Mouse (Mus musculus): ENCODE results near the gene Trim62. TPM values are rescaled to one million over a fixed set of nuclear protein-coding genes. Genes with fewer than 3 reads are reported as not detected.

Trim62 gene
- polyA plus RNA-seq, 1 experiment from 2014 or later = 21.5 TPM

DNA sequence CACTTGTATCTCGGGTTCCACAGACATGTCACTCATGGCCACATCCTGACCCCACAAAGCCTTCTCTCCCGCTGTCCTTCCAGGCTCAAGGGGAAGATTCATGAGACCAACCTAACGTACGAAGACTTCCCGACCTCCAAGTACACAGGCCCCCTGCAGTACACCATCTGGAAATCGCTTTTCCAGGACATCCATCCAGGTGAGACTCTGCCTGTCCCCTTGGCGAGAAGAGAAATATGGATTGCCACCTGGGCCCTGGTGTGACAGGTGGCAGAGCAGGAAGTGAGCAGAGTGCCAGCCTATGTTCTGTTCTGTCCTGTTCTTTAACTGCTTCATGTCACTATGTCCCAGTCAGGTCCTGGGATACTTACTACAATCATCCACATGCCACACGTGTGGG is 19.0 kb downstream of the Trim62 start:
- no peak overlapping the region for H3K4me2 ChIP-seq (replicated peaks)
- no peak for ATAC-seq (ENCODE audit: low FRiP score)
- H3K27ac ChIP-seq = no peak overlapping the region
- WGBS = 89% methylated on average over 8 of the region's 8 CpGs
- peaks cover 65% of the 10 kb centered on the region for H3K4me1 ChIP-seq
- no peaks in the 10 kb centered on the region for H3K27me3 ChIP-seq
- H3K9me3 ChIP-seq (replicated peaks) = no peaks in the 10 kb centered on the region
- H3K36me3 ChIP-seq = peaks cover 15% of the 10 kb centered on the region
- no peak overlapping the region for H3K9ac ChIP-seq
- no peak overlapping the region for H3K4me3 ChIP-seq

DNA sequence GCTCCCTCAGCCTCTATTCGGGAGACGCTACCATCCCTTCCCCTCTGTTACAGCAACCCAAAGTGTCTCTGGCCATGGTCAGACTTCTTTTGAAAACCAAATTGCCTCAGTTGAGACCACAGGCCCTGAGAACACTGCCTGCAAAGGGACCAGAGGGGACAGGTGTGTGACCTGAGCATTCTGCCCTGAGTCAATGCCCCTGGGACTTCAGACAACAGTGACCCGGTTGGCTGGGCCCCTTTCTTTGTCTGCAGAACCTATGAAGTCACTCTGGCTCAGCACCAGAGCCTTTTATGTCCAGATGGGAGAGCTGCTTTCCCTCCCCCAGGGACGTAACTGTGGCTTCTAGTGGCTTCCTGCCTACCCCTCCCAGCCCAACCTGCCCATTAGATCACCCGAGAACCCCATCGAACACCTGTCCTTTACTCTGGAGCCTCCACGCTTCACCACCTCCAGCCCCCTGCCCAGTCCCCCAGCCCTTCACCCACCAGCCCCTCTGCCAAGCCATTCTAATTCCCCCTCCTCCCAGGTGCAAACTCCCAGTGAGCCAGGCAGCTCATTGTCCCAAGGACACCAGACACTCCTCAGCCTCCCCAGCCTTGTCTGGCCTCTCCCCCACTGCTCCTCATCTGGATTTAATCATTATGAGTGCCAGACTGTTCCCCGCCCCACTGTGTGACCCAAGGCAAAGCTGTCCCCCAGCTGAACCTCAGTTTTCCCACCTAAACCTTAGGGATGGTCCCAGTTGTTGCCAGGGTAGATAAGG is 20.8 kb downstream of the Trim62 start:
- peak overlapping the region; percentile 18 for H3K27ac ChIP-seq

DNA sequence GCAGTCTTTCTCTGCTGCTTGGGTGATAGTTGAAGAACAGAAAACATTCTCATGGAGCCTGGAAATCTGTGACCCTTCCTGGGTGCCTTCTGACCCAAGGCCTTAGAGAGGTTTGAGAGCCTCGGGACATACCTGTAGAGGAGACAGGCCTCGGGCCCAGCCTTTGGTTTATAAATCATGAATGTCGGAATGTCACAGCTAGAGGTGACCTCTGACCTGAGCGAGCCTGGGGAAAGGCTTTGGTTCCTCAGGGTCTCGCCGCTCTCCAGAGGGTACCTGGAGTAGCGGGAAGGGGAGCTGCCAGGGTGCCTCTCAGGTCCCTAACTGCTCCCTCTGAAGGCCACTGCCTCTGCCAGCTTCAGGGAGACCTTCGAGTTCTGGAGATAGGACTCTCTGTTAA is 21.9 kb downstream of the Trim62 start:
- H3K36me3 ChIP-seq = peaks cover 28% of the 10 kb centered on the region
- H3K4me3 ChIP-seq = no peak overlapping the region
- H3K27ac ChIP-seq = no peak overlapping the region
- H3K4me2 ChIP-seq (replicated peaks) = no peak overlapping the region
- ATAC-seq (ENCODE audit: low FRiP score) = no peak
- H3K27me3 ChIP-seq = no peaks in the 10 kb centered on the region
- no peak overlapping the region for H3K9ac ChIP-seq
- H3K4me1 ChIP-seq = peaks cover 41% of the 10 kb centered on the region
- 26% methylated on average over 8 of the region's 8 CpGs for WGBS
- no peaks in the 10 kb centered on the region for H3K9me3 ChIP-seq (replicated peaks)

More for the DNA sequence above, 20.8 kb downstream of the Trim62 start:
- no peak overlapping the region for H3K9ac ChIP-seq
- peaks cover 51% of the 10 kb centered on the region for H3K4me1 ChIP-seq
- no peak for ATAC-seq (ENCODE audit: low FRiP score)
- WGBS = 52% methylated on average over 8 of the region's 8 CpGs
- peaks cover 19% of the 10 kb centered on the region for H3K36me3 ChIP-seq
- no peaks in the 10 kb centered on the region for H3K27me3 ChIP-seq
- no peak overlapping the region for H3K4me2 ChIP-seq (replicated peaks)
- H3K9me3 ChIP-seq (replicated peaks) = no peaks in the 10 kb centered on the region
- H3K4me3 ChIP-seq = no peak overlapping the region

DNA sequence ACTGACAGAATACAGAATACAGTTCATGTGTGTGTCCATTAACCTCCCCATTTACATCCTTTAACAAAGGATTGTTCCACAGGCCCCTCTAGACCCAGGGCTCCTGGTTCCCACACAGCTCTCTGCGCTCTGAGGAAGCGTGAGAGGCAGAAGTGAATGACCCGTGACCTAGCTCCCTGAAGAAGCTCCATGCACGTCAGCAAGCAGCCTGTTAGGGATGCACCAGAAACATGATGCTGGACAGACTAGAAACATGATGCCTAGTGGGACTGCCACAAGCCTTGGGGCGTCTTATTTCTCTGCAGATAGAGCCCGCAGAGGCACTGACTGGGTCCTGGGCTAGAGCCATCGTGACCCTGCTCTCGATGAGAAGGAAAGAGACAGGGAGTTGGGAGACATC is 23.4 kb downstream of the Trim62 start:
- H3K4me2 ChIP-seq (replicated peaks) = no peak overlapping the region
- H3K9ac ChIP-seq = no peak overlapping the region
- H3K27me3 ChIP-seq = no peaks in the 10 kb centered on the region
- no peak overlapping the region for H3K4me3 ChIP-seq
- peaks cover 32% of the 10 kb centered on the region for H3K36me3 ChIP-seq
- no peaks in the 10 kb centered on the region for H3K9me3 ChIP-seq (replicated peaks)
- peak overlapping the region; percentile 32 for H3K27ac ChIP-seq
- 42% methylated on average over 8 of the region's 8 CpGs for WGBS
- no peak for ATAC-seq (ENCODE audit: low FRiP score)
- H3K4me1 ChIP-seq = peaks cover 37% of the 10 kb centered on the region

DNA sequence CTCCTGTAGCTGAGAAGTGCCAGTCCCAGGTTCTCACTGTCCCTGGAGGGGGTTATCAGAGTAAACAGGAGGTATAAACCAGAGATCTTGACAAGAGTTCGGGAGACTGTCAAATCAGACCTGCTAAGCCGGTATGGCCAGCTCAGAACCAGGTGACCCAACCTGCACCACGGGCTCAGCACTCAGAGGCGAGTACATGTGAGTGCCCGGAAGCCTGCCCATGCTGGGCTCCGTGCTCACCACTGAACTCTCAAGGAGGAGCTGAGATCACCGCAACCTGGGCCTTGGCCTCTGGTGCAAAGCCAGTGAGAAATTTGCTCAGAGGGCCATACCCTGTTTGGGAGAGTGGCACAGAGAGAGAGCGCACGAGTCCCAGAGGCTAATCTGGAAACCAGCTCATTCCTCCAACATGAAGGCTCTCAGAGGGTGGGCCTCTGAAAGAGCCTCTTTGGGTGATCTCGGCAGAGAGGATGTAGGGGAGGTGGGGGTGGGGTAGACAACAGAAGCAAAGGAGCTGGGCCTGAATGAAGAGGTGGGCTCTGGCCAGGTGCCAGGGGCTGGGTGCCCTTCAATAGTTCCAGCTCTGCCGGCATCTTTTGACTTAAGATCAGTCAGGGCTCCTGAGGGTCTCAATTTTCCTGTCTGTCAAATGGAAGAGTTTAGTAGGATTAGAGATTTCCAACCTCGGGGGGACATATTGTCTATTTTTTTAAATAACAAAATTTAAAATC is 24.0 kb downstream of the Trim62 start:
- no peaks in the 10 kb centered on the region for H3K27me3 ChIP-seq
- ATAC-seq (ENCODE audit: low FRiP score) = no peak
- H3K27ac ChIP-seq = peak overlapping the region; percentile 32
- no peak overlapping the region for H3K4me3 ChIP-seq
- H3K9me3 ChIP-seq (replicated peaks) = no peaks in the 10 kb centered on the region
- H3K9ac ChIP-seq = no peak overlapping the region
- WGBS = 70% methylated on average over 12 of the region's 12 CpGs
- H3K36me3 ChIP-seq = peaks cover 34% of the 10 kb centered on the region
- H3K4me1 ChIP-seq = peaks cover 37% of the 10 kb centered on the region
- no peak overlapping the region for H3K4me2 ChIP-seq (replicated peaks)

DNA sequence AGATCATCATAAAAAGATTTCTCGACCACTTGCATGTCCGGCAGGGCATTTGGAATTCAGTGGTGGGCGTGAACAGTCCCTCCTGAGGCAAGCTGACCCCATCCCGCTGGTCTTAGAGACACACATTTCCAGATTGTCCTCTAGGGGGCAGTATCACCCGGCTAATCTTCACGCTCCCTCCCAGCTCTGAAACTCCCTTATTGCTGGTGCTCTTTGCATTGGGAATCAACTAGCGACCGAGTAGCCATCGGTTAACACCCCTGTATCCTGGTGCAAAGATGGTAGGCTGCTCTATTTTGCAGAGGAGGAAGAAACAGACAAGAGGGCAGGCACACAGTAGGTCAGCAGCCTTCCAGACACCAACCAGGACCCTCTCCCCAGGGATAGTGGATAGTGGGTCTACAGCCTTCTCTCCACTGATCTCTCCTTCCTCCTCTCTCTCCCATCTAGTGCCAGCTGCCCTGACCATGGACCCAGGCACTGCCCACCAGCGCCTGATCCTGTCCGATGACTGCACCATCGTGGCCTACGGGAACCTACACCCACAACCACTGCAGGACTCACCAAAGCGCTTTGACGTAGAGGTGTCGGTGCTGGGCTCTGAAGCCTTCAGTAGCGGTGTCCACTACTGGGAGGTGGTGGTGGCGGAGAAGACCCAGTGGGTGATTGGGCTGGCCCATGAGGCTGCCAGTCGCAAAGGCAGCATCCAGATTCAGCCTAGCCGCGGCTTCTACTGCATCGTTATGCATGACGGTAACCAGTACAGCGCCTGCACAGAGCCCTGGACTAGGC is 25.4 kb downstream of the Trim62 start:
- WGBS = 63% methylated on average over 24 of the region's 24 CpGs
- Histone ChIP-seq H3K27ac (no peak overlapping the region), H3K4me3 (no peak overlapping the region), H3K4me2 (replicated peaks) (no peak overlapping the region), H3K4me1 (peaks cover 33% of the 10 kb centered on the region), H3K27me3 (no peaks in the 10 kb centered on the region), H3K9ac (no peak overlapping the region), H3K36me3 (peaks cover 28% of the 10 kb centered on the region), H3K9me3 (replicated peaks) (no peaks in the 10 kb centered on the region)
- 0 out of 2 replicates have a peak, but pooled peaks have one; percentile 38 for ATAC-seq (ENCODE audit: low FRiP score)

DNA sequence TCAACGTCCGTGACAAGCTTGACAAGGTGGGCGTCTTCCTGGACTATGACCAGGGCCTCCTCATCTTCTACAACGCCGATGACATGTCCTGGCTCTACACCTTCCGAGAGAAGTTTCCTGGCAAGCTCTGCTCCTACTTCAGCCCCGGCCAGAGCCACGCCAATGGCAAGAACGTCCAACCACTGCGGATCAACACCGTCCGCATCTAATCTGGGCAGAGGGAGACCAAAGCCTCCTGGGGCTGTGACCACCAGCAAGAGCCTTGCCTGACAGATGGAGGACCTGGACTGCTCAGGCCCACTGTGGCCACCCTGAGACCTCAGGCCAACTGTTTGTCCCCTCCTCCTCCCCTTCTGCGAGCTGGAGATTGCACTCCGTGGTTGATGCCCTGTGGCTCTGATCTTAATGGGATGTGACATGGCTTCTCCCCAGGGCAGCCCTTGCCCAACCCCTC is 26.0 kb downstream of the Trim62 start:
- Histone ChIP-seq H3K36me3 (peaks cover 28% of the 10 kb centered on the region), H3K27me3 (no peaks in the 10 kb centered on the region), H3K9me3 (replicated peaks) (no peaks in the 10 kb centered on the region), H3K4me1 (peaks cover 27% of the 10 kb centered on the region), H3K4me2 (replicated peaks) (no peak overlapping the region), H3K4me3 (no peak overlapping the region), H3K27ac (no peak overlapping the region), H3K9ac (no peak overlapping the region)
- no peak for ATAC-seq (ENCODE audit: low FRiP score)
- 89% methylated on average over 14 of the region's 14 CpGs for whole genome bisulfite sequencing

DNA sequence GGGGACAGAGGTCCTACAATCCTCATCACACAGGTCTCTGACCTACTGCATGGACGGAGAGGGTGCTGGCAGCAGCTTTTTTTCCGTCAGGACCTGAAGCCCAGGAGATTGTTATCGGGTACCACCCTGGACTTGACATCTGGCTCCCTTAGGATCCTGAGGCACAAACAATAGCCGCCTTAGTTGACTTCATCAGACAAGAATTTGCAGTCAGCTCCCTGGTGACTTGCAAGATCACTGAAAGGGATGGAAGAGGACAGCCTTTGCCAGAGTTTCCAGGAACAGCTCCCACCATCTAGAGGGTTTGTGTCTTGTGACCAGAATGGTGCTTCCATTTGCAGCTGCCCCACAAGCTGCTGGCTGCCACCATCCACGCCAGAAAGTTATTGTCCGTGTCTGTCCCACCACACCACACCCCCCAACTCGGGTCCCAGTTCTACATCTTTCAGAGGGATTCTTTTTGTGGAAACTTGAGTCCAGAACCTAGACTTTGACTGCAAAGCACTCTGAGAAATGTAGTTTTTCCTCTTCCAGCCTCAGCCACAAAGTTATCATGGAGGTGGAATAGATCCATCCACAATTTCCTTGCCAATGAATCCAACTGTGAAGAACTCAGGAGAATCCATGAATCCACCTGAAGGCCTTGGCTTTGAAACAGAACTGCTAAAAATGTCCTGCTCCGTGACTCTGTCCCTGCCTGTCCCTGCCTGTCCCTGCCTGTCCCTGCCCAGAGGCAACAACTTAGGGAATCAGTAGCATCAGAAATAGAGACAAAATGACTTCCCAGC is 27.1 kb downstream of the Trim62 start:
- 77% methylated on average over 8 of the region's 8 CpGs for WGBS
- no peak for ATAC-seq (ENCODE audit: low FRiP score)
- H3K4me1 ChIP-seq = peaks cover 16% of the 10 kb centered on the region
- H3K9ac ChIP-seq = no peak overlapping the region
- no peak overlapping the region for H3K4me2 ChIP-seq (replicated peaks)
- H3K27ac ChIP-seq = no peak overlapping the region
- no peaks in the 10 kb centered on the region for H3K9me3 ChIP-seq (replicated peaks)
- H3K4me3 ChIP-seq = no peak overlapping the region
- H3K27me3 ChIP-seq = no peaks in the 10 kb centered on the region
- H3K36me3 ChIP-seq = peaks cover 28% of the 10 kb centered on the region

DNA sequence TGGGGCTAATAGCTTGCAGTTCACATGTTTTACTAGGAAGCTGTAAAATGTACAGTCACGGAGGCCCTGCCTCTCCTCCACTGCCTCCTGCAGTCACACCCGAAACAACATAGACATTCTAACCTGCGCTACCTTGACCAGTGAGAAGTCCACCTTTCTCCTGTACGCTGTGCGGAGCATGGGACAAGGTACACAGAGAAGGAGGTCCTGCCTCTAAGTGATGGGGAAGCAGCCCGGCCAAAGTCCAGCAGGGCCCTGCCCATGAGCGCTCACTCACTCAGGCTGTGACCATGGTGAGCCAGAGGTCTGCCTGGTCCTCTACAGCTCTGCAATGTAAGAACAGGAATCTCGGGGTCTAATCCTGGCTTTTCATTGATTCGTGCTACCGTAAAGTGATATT is 28.7 kb downstream of the Trim62 start:
- no peaks in the 10 kb centered on the region for H3K27me3 ChIP-seq
- 92% methylated on average over 10 of the region's 10 CpGs for WGBS
- H3K4me3 ChIP-seq = no peak overlapping the region
- H3K4me1 ChIP-seq = 0 out of 2 replicates have a peak, but pooled peaks cover 5% of the 10 kb centered on the region
- H3K9me3 ChIP-seq (replicated peaks) = no peaks in the 10 kb centered on the region
- H3K9ac ChIP-seq = no peak overlapping the region
- no peak for ATAC-seq (ENCODE audit: low FRiP score)
- H3K27ac ChIP-seq = no peak overlapping the region
- H3K36me3 ChIP-seq = peaks cover 28% of the 10 kb centered on the region
- no peak overlapping the region for H3K4me2 ChIP-seq (replicated peaks)

DNA sequence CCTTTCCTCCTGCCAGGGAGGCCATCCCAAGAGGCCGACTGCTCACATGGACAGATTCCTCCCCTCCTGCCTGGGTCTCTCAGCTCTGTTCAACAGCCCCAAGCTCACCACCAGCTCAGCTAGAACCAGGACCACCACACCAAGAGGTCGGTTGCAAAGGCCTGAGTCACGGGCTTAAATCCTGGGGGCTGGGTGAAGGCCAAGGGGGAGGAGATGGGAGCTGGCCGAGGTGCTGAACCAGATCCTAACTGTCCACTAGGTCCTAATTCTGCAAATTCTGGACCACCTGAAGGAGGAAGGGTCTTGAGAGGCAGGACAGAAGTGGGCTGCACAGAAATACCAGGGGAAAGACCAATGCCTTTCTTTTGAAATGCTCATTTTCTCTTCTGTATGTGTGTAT is 30.4 kb downstream of the Trim62 start:
- no peak for ATAC-seq (ENCODE audit: low FRiP score)
- no peak overlapping the region for H3K4me2 ChIP-seq (replicated peaks)
- H3K9me3 ChIP-seq (replicated peaks) = no peaks in the 10 kb centered on the region
- peaks cover 28% of the 10 kb centered on the region for H3K36me3 ChIP-seq
- no peaks in the 10 kb centered on the region; the same call in 1 of the 2 replicates for H3K27me3 ChIP-seq
- H3K9ac ChIP-seq = no peak overlapping the region
- H3K4me1 ChIP-seq = 0 out of 2 replicates have a peak, but pooled peaks cover 3% of the 10 kb centered on the region
- WGBS = 36% methylated on average over 4 of the region's 4 CpGs
- no peak overlapping the region for H3K4me3 ChIP-seq
- no peak overlapping the region for H3K27ac ChIP-seq

DNA sequence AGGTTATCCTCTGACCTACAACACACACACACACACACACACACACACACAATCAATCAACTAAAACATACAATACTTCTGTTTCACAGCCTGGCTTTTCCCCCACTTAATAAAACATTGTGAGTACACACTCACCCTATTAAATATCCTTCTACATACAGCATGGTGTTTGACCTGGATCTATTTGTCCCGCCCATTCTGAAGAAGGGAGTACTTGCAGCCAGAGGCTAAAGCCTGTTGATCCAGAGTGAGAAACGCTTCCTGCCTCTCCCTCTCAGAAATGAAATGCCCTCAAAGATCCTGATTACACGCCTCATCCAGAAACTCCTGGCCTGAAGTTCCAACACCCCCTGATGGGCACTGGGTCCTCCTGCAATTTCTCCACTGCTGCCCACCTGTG is 33.7 kb downstream of the Trim62 start:
- no peak for ATAC-seq (ENCODE audit: low FRiP score)
- H3K4me1 ChIP-seq = 0 out of 2 replicates have a peak, but pooled peaks cover 3% of the 10 kb centered on the region
- H3K4me3 ChIP-seq = no peak overlapping the region
- H3K27me3 ChIP-seq = peaks cover 14% of the 10 kb centered on the region; the same call in 1 of the 2 replicates
- H3K4me2 ChIP-seq (replicated peaks) = no peak overlapping the region
- H3K36me3 ChIP-seq = peaks cover 2% of the 10 kb centered on the region; the same call in 1 of the 2 replicates
- H3K27ac ChIP-seq = no peak overlapping the region
- H3K9ac ChIP-seq = no peak overlapping the region
- 83% methylated on average over 3 of the region's 3 CpGs for WGBS
- no peaks in the 10 kb centered on the region for H3K9me3 ChIP-seq (replicated peaks)

Measured in hindbrain, embryonic 12.5 days (tissue).